Mouse (Mus musculus) hindbrain, embryonic 12.5 days (tissue): Measurements from ENCODE around the gene Rnf44. TPM values are rescaled to one million over a fixed set of nuclear protein-coding genes. Genes with fewer than 3 reads are reported as not detected.

ENCODE experiments used
- ATAC-seq: fragments of 200-750 bp; cut with Nextera tagmentation; 2 replicates; pipeline ENCODE4 v1.8.0; 2017; ENCODE audit warnings: moderate TSS enrichment; ENCODE audit not compliant: low FRiP score
- H3K27ac ChIP-seq: fragments of 300-500 bp; sonication (generic); 2 replicates; pipeline ENCODE4 v1.5.1; 2016; ENCODE audit warnings: mild to moderate bottlenecking
- H3K27me3 ChIP-seq: fragments of 300-500 bp; sonication (generic); 2 replicates; pipeline ENCODE4 v1.6.1; 2016; ENCODE audit warnings: mild to moderate bottlenecking
- H3K36me3 ChIP-seq: fragments of 300-500 bp; sonication (generic); 2 replicates; pipeline ENCODE4 v1.6.1; 2016; ENCODE audit warnings: mild to moderate bottlenecking
- H3K4me1 ChIP-seq: fragments of 300-500 bp; sonication (generic); 2 replicates; pipeline ENCODE4 v1.6.1; 2016
- H3K4me2 ChIP-seq: fragments of 300-500 bp; sonication (generic); replicated peaks from 2 replicates; pipeline ENCODE4 v1.6.1; 2016; ENCODE audit warnings: mild to moderate bottlenecking
- H3K4me3 ChIP-seq: fragments of 300-500 bp; sonication (generic); 2 replicates; pipeline ENCODE4 v1.5.1; 2016; ENCODE audit warnings: mild to moderate bottlenecking
- H3K9ac ChIP-seq: fragments of 300-500 bp; sonication (generic); 2 replicates; pipeline ENCODE4 v1.6.1; 2016; ENCODE audit warnings: mild to moderate bottlenecking, moderate library complexity
- H3K9me3 ChIP-seq: fragments of 300-500 bp; sonication (generic); replicated peaks from 2 replicates; pipeline ENCODE4 v1.6.1; 2016; ENCODE audit warnings: mild to moderate bottlenecking
- WGBS: fragments of 180-500 bp; shearing (Covaris S2); methylation state at CpG from one replicate; pipeline ENCODE4 v1.1.7; 2016; 5-methylcytosine and 5-hydroxymethylcytosine counted together
- polyA plus RNA-seq: library from polyadenylated mRNA; unstranded; fragments of >200 nt; fragmentation: Nextera tagmentation; extraction: Ambion mirVana; gene quantifications from 2 replicates; pipeline ENCODE4 v1.2.1, GENCODE M21; 2016

Gene Rnf44
- polyA plus RNA-seq, 1 experiment from 2014 or later = 95.6 TPM

- H3K36me3 ChIP-seq = peaks cover 92% of the 10 kb centered on the region
- no peaks in the 10 kb centered on the region for H3K27me3 ChIP-seq
- no peaks in the 10 kb centered on the region for H3K4me1 ChIP-seq
- no peaks in the 10 kb centered on the region for H3K9me3 ChIP-seq
- H3K4me3 ChIP-seq = no peak overlapping the region
- no peak for ATAC-seq
- WGBS = 95% methylated on average over 3 of the region's 3 CpGs
- H3K9ac ChIP-seq = no peak overlapping the region
- H3K27ac ChIP-seq = no peak overlapping the region
- H3K4me2 ChIP-seq = no peak overlapping the region
Observed at GRCm38 (mm10) chr13:54650461-54650860, 43.2 kb downstream of the Rnf44 start.

- Histone ChIP-seq H3K9me3 (no peaks in the 10 kb centered on the region), H3K9ac (no peak overlapping the region), H3K4me1 (no peaks in the 10 kb centered on the region), H3K27ac (no peak overlapping the region), H3K4me3 (no peak overlapping the region), H3K36me3 (peaks cover 43% of the 10 kb centered on the region), H3K4me2 (no peak overlapping the region), H3K27me3 (no peaks in the 10 kb centered on the region)
- ATAC-seq = no peak
- 97% methylated on average over 3 of the region's 3 CpGs for WGBS
Observed at GRCm38 (mm10) chr13:54635011-54635410, 58.7 kb downstream of the Rnf44 start.

- Histone ChIP-seq H3K36me3 (peaks cover 28% of the 10 kb centered on the region), H3K4me2 (no peak overlapping the region), H3K27me3 (no peaks in the 10 kb centered on the region), H3K9me3 (no peaks in the 10 kb centered on the region), H3K27ac (no peak overlapping the region), H3K4me3 (no peak overlapping the region), H3K4me1 (no peaks in the 10 kb centered on the region), H3K9ac (no peak overlapping the region)
- ATAC-seq = no peak
- WGBS = 73% methylated on average over 3 of the region's 3 CpGs
Observed at GRCm38 (mm10) chr13:54632731-54633277, 60.9 kb downstream of the Rnf44 start.

Other genes with a start within 250 kb of the Rnf44 start
- 123 and 128 TPM in 2 replicates for gene Thoc3, start 225.1 kb downstream of the Rnf44 start, polyA plus RNA-seq
- gene Simc1, start 190.1 kb downstream of the Rnf44 start, polyA plus RNA-seq = 18.4 and 19.6 TPM in 2 replicates
- 235 and 241 TPM in 2 replicates for gene 4833439L19Rik, start 128.5 kb downstream of the Rnf44 start, polyA plus RNA-seq
- 52.1 and 54.2 TPM in 2 replicates for gene Arl10, start 118.9 kb downstream of the Rnf44 start, polyA plus RNA-seq
- 57.1 and 57.8 TPM in 2 replicates for gene Nop16, start 103.8 kb downstream of the Rnf44 start, polyA plus RNA-seq
- gene Higd2a, start 103.7 kb downstream of the Rnf44 start, polyA plus RNA-seq = 171 and 172 TPM in 2 replicates
- 54.4 and 58.2 TPM in 2 replicates for gene Cltb, start 82.6 kb downstream of the Rnf44 start, polyA plus RNA-seq
- gene Faf2, start 72.1 kb downstream of the Rnf44 start, polyA plus RNA-seq = 84.2 and 89.7 TPM in 2 replicates
- not detected in 2 replicates for gene Cdhr2, start 7.6 kb upstream of the Rnf44 start, polyA plus RNA-seq
- 26.0 and 30.7 TPM in 2 replicates for gene Gprin1, start 56.0 kb upstream of the Rnf44 start, polyA plus RNA-seq
- 2.5 and 2.9 TPM in 2 replicates for gene Sncb, start 72.7 kb upstream of the Rnf44 start, polyA plus RNA-seq
- not detected in 2 replicates for gene Eif4e1b, start 90.1 kb upstream of the Rnf44 start, polyA plus RNA-seq
- gene Tspan17, start 95.5 kb upstream of the Rnf44 start, polyA plus RNA-seq = 30.0 and 35.0 TPM in 2 replicates